Mouse (Mus musculus) neural tube, embryonic 13.5 days (tissue): Measurements from ENCODE around the gene Tceal7. TPM values are rescaled to one million over a fixed set of nuclear protein-coding genes. Genes with fewer than 3 reads are reported as not detected.
"Not testable (repeated sequence)": the region's sequence is repeated elsewhere in the genome, so short reads cannot be mapped to it uniquely, and the experiment has no call there.

Experiments
- ATAC-seq: fragments of 200-750 bp; cut with Nextera tagmentation; 2 replicates; pipeline ENCODE4 v1.8.0; 2017; ENCODE audit warnings: low read depth, mild to moderate bottlenecking, moderate TSS enrichment, moderate library complexity
- H3K27ac ChIP-seq: fragments of 300-500 bp; sonication (generic); replicated peaks from 2 replicates; pipeline ENCODE4 v1.5.1; 2015; ENCODE audit warnings: moderate library complexity, mild to moderate bottlenecking, inconsistent platforms
- H3K27me3 ChIP-seq: fragments of 300-500 bp; sonication (generic); 2 replicates; pipeline ENCODE4 v1.6.1; 2015; ENCODE audit warnings: mild to moderate bottlenecking, inconsistent platforms
- H3K36me3 ChIP-seq: fragments of 300-500 bp; sonication (generic); 2 replicates; pipeline ENCODE4 v1.6.1; 2015; ENCODE audit warnings: mild to moderate bottlenecking, inconsistent platforms
- H3K4me1 ChIP-seq: fragments of 300-500 bp; sonication (generic); replicated peaks from 2 replicates; pipeline ENCODE4 v1.6.1; 2015; ENCODE audit warnings: inconsistent platforms
- H3K4me2 ChIP-seq: fragments of 300-500 bp; sonication (generic); 2 replicates; pipeline ENCODE4 v1.6.1; 2015; ENCODE audit warnings: inconsistent platforms, mild to moderate bottlenecking, moderate library complexity
- H3K4me3 ChIP-seq: fragments of 300-500 bp; sonication (generic); 2 replicates; pipeline ENCODE4 v1.5.1; 2015; ENCODE audit warnings: mild to moderate bottlenecking, inconsistent platforms
- H3K9ac ChIP-seq: fragments of 300-500 bp; sonication (generic); 2 replicates; pipeline ENCODE4 v1.6.1; 2015; ENCODE audit warnings: moderate library complexity, mild to moderate bottlenecking, inconsistent platforms
- H3K9me3 ChIP-seq: fragments of 300-500 bp; sonication (generic); 2 replicates; pipeline ENCODE4 v1.6.1; 2016; ENCODE audit warnings: inconsistent platforms
- WGBS: fragments of 180-500 bp; shearing (Covaris S2); methylation state at CpG from one replicate; pipeline ENCODE4 v1.1.7; 2015; 5-methylcytosine and 5-hydroxymethylcytosine counted together
- polyA plus RNA-seq: library from polyadenylated mRNA; unstranded; fragments of >200 nt; fragmentation: Nextera tagmentation; extraction: Ambion mirVana; gene quantifications from 2 replicates; pipeline ENCODE4 v1.2.1, GENCODE M21; 2015

Tceal7 gene
- polyA plus RNA-seq = 5.5 and 9.5 TPM in 2 replicates

- Histone ChIP-seq H3K4me3 (peak within 1 kb of the TSS; percentile 42), H3K4me2 (peak within 1 kb of the TSS; percentile 52), H3K9ac (peak within 1 kb of the TSS; percentile 61)
- H3K36me3 ChIP-seq, H3K4me1 ChIP-seq, H3K27ac ChIP-seq, H3K27me3 ChIP-seq, H3K9me3 ChIP-seq: not testable (repeated sequence)
- WGBS = 32% methylated on average over 23 of the region's 67 CpGs
- ATAC-seq = peak; percentile 95
Observed at GRCm38 (mm10) chrX:136214729-136215677, at the start of gene Tceal7, which contains the start of gene Bex1. Gene Tceal7, plus strand, starts transcription at chrX:136214779. Gene Bex1, minus strand, starts transcription at chrX:136215513.

- H3K4me2 ChIP-seq = peak overlapping the region; percentile 52
Observed at GRCm38 (mm10) chrX:136170625-136171024, 44.0 kb upstream of the Tceal7 start.

GRCm38 (mm10) chrX:136171189-136172117 lies 43.1 kb upstream of the Tceal7 start:
- H3K27ac ChIP-seq = peak overlapping the region; percentile 85

More at GRCm38 (mm10) chrX:136170625-136171024, 44.0 kb upstream of the Tceal7 start:
- H3K36me3 ChIP-seq = no peaks in the 10 kb centered on the region
- no peak overlapping the region for H3K27ac ChIP-seq
- peak overlapping the region; percentile 54 for H3K4me3 ChIP-seq
- peaks cover 6% of the 10 kb centered on the region for H3K4me1 ChIP-seq
- H3K9ac ChIP-seq = peak overlapping the region; percentile 73; the same call in 1 of the 2 replicates
- no peaks in the 10 kb centered on the region for H3K9me3 ChIP-seq
- ATAC-seq = no peak
- 66% methylated on average over 10 of the region's 10 CpGs for WGBS
- no peaks in the 10 kb centered on the region for H3K27me3 ChIP-seq

GRCm38 (mm10) chrX:136172118-136172551 lies 42.4 kb upstream of the Tceal7 start, which contains the start of gene Tceal8:
Gene Tceal8, minus strand, starts transcription at chrX:136172342.
- H3K9me3 ChIP-seq = no peaks in the 10 kb centered on the region
- ATAC-seq = peak; percentile 96

More at GRCm38 (mm10) chrX:136171189-136172117, 43.1 kb upstream of the Tceal7 start:
- Histone ChIP-seq H3K27me3 (no peaks in the 10 kb centered on the region), H3K4me3 (peak overlapping the region; percentile 54), H3K36me3 (no peaks in the 10 kb centered on the region), H3K4me1 (peaks cover 6% of the 10 kb centered on the region), H3K4me2 (peak overlapping the region; percentile 52), H3K9me3 (no peaks in the 10 kb centered on the region), H3K9ac (peak overlapping the region; percentile 73)
- WGBS = 22% methylated on average over 24 of the region's 24 CpGs
- ATAC-seq = peak; percentile 87

GRCm38 (mm10) chrX:136172786-136173185 lies 41.8 kb upstream of the Tceal7 start:
- ATAC-seq = no peak
- H3K4me2 ChIP-seq = peak overlapping the region; percentile 52
- peak overlapping the region; percentile 61 for H3K9ac ChIP-seq
- peaks cover 6% of the 10 kb centered on the region for H3K4me1 ChIP-seq
- H3K36me3 ChIP-seq = no peaks in the 10 kb centered on the region
- 0 out of 2 replicates have a peak, but pooled peaks cover under 1% of the 10 kb centered on the region for H3K27me3 ChIP-seq
- H3K27ac ChIP-seq = peak overlapping the region; percentile 85; the same call in 1 of the 2 replicates
- WGBS = 22% methylated on average over 10 of the region's 10 CpGs
- H3K4me3 ChIP-seq = peak overlapping the region; percentile 54
- H3K9me3 ChIP-seq = no peaks in the 10 kb centered on the region

More at GRCm38 (mm10) chrX:136172118-136172551, 42.4 kb upstream of the Tceal7 start, which contains the start of gene Tceal8:
- H3K4me3 ChIP-seq = peak within 1 kb of the TSS; percentile 54
- H3K9ac ChIP-seq = peak within 1 kb of the TSS; percentile 73
- H3K27ac ChIP-seq = peak within 1 kb of the TSS; percentile 85
- H3K36me3 ChIP-seq = no peaks in the 10 kb centered on the region
- 10% methylated on average over 10 of the region's 10 CpGs for WGBS
- peak within 1 kb of the TSS; percentile 52 for H3K4me2 ChIP-seq
- H3K27me3 ChIP-seq = no peaks in the 10 kb centered on the region
- peaks cover 6% of the 10 kb centered on the region for H3K4me1 ChIP-seq

- Histone ChIP-seq H3K36me3 (no peaks in the 10 kb centered on the region), H3K4me2 (no peak overlapping the region), H3K27me3 (0 out of 2 replicates have a peak, but pooled peaks cover 3% of the 10 kb centered on the region), H3K9ac (no peak overlapping the region), H3K4me1 (no peaks in the 10 kb centered on the region), H3K4me3 (no peak overlapping the region), H3K9me3 (no peaks in the 10 kb centered on the region), H3K27ac (no peak overlapping the region)
- 26% methylated on average over 9 of the region's 11 CpGs for WGBS
- ATAC-seq = no peak
Observed at GRCm38 (mm10) chrX:136180897-136181553, 33.6 kb upstream of the Tceal7 start.

- H3K9ac ChIP-seq = no peak overlapping the region
- H3K9me3 ChIP-seq = no peaks in the 10 kb centered on the region
- no peaks in the 10 kb centered on the region for H3K4me1 ChIP-seq
- 96% methylated on average over 1 of the region's 1 CpGs for WGBS
- no peaks in the 10 kb centered on the region for H3K36me3 ChIP-seq
- ATAC-seq = no peak
- H3K27me3 ChIP-seq = no peaks in the 10 kb centered on the region
- H3K4me3 ChIP-seq = no peak overlapping the region
- H3K4me2 ChIP-seq = no peak overlapping the region
- no peak overlapping the region for H3K27ac ChIP-seq
Observed at GRCm38 (mm10) chrX:136183107-136183506, 31.5 kb upstream of the Tceal7 start.

GRCm38 (mm10) chrX:136195193-136195944 lies 19.2 kb upstream of the Tceal7 start:
- Histone ChIP-seq H3K4me2 (no peak overlapping the region), H3K27me3 (no peaks in the 10 kb centered on the region), H3K9ac (no peak overlapping the region), H3K4me1 (no peaks in the 10 kb centered on the region), H3K27ac (no peak overlapping the region), H3K36me3 (no peaks in the 10 kb centered on the region), H3K4me3 (no peak overlapping the region), H3K9me3 (no peaks in the 10 kb centered on the region)
- 86% methylated on average over 16 of the region's 16 CpGs for WGBS
- ATAC-seq = no peak

- Histone ChIP-seq H3K36me3 (no peaks in the 10 kb centered on the region), H3K4me1 (no peaks in the 10 kb centered on the region), H3K4me2 (no peak overlapping the region), H3K9ac (no peak overlapping the region), H3K27me3 (0 out of 2 replicates have a peak, but pooled peaks cover 5% of the 10 kb centered on the region), H3K9me3 (no peaks in the 10 kb centered on the region), H3K27ac (no peak overlapping the region), H3K4me3 (no peak overlapping the region)
- 67% methylated on average over 1 of the region's 1 CpGs for WGBS
- ATAC-seq = no peak
Observed at GRCm38 (mm10) chrX:136196873-136197272, 17.7 kb upstream of the Tceal7 start.

GRCm38 (mm10) chrX:136203257-136203656 lies 11.3 kb upstream of the Tceal7 start:
- Histone ChIP-seq H3K27me3 (peaks cover 9% of the 10 kb centered on the region; the same call in 1 of the 2 replicates), H3K36me3 (no peaks in the 10 kb centered on the region), H3K27ac (peak overlapping the region; percentile 65), H3K4me1 (no peaks in the 10 kb centered on the region; the same call in 1 of the 2 replicates), H3K4me2 (peak overlapping the region; percentile 56), H3K9me3 (no peaks in the 10 kb centered on the region), H3K9ac (peak overlapping the region; percentile 69), H3K4me3 (peak overlapping the region; percentile 48)
- 26% methylated on average over 7 of the region's 7 CpGs for WGBS
- ATAC-seq = peak; percentile 75
